Mouse (Mus musculus) heart, postnatal 0 days (tissue): ENCODE data around the gene Macrod1.

Source experiments
- CTCF ChIP-seq: IDR thresholded peaks from 2 replicates; pipeline ENCODE4 v1.5.1; 2016; ENCODE audit warnings: antibody characterized with exemption, control low read depth, low read depth
- EP300 ChIP-seq: IDR thresholded peaks from 2 replicates; pipeline ENCODE4 v1.6.1; 2016; ENCODE audit warnings: antibody characterized with exemption, low read depth

- TF ChIP-seq CTCF (no peak), EP300 (no peak)
Observed at GRCm38 (mm10) chr19:7217926-7218267, 161.3 kb downstream of the Macrod1 start.
